31 mouse cellular contexts compared by ENCODE assay signal in the genomic region with DNA sequence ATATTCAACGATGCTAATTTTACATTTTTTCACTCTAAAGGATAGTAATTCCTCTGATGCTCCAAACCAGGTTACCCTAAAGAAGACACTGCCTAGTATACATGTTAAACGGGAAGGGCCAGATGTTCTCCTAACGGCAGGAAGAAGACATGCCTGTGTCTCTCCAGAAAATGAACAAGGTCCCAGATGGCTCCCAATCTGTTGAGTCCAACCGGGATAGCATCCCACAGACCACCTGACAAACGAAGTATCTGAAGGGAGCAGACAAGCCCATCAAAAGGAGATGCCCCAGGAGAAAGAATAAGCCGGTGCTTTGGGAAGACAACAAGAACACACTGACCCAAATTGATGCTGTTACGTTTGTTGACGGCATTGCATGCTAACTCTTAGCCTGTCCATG. TPM values are rescaled to one million over a fixed set of nuclear protein-coding genes. Genes with fewer than 3 reads are reported as not detected.
DNase-seq lines count a peak whose midpoint lies in the region; ATAC-seq and TF ChIP-seq lines count a peak whose summit lies in the region.
"Had no signal": no experiment of that assay in that cellular context is flagged by ENCODE, and none has a peak within 500 bp of the region (broad histone marks: within the 10 kb centered on the region; RNA-seq: fewer than 3 reads in every experiment).

No protein-coding gene starts in this region.

- no peaks in the 10 kb centered on the region for H3K4me1 ChIP-seq in hindbrain, postnatal 0 days (ENCODE audit: insufficient read depth, low read length)
- H3K4me1 ChIP-seq in hindbrain, embryonic 13.5 days (replicated peaks): peaks cover 9% of the 10 kb centered on the region
- H3K4me1 ChIP-seq: embryonic facial prominence, embryonic 13.5 days; heart, embryonic 13.5 days had no signal

- ATAC-seq in hindbrain, postnatal 0 days: no peak
- ATAC-seq in hindbrain, embryonic 13.5 days (ENCODE audit: low FRiP score): no peak
- ATAC-seq: forebrain, postnatal 0 days; Patski had no signal

- no peak overlapping the region for H3K9ac ChIP-seq in hindbrain, postnatal 0 days (replicated peaks; ENCODE audit: low read length)
- H3K9ac ChIP-seq in hindbrain, embryonic 13.5 days: no peak overlapping the region
- H3K9ac ChIP-seq: embryonic facial prominence, embryonic 13.5 days; forebrain, embryonic 12.5 days; forebrain, postnatal 0 days; heart, embryonic 13.5 days; hindbrain, embryonic 15.5 days had no signal

- H3K9me3 ChIP-seq in hindbrain, postnatal 0 days (ENCODE audit: low read length): no peaks in the 10 kb centered on the region
- no peaks in the 10 kb centered on the region for H3K9me3 ChIP-seq in hindbrain, embryonic 13.5 days
- H3K9me3 ChIP-seq: embryonic facial prominence, embryonic 10.5 days; embryonic facial prominence, embryonic 13.5 days; forebrain, embryonic 12.5 days; heart, embryonic 10.5 days; heart, embryonic 13.5 days; hindbrain, embryonic 15.5 days had no signal

- no peak overlapping the region for H3K27ac ChIP-seq in hindbrain, postnatal 0 days
- no peak overlapping the region for H3K27ac ChIP-seq in hindbrain, embryonic 13.5 days
- H3K27ac ChIP-seq in layer of hippocampus, adult 2 months: no peak overlapping the region
- H3K27ac ChIP-seq: embryonic facial prominence, embryonic 10.5 days; embryonic facial prominence, embryonic 13.5 days; forebrain, embryonic 12.5 days; heart, adult 2 months; heart, embryonic 10.5 days; heart, embryonic 13.5 days; hindbrain, embryonic 15.5 days had no signal

- no peak overlapping the region for H3K4me3 ChIP-seq in hindbrain, postnatal 0 days (ENCODE audit: low read length)
- no peak overlapping the region for H3K4me3 ChIP-seq in hindbrain, embryonic 13.5 days
- no peak overlapping the region for H3K4me3 ChIP-seq in layer of hippocampus, adult 2 months
- H3K4me3 ChIP-seq: embryonic facial prominence, embryonic 10.5 days; embryonic facial prominence, embryonic 13.5 days; erythroblast, embryonic 14.5 days; forebrain, embryonic 12.5 days; heart, adult 2 months; heart, embryonic 10.5 days; heart, embryonic 13.5 days; hindbrain, embryonic 15.5 days had no signal

- H3K27me3 ChIP-seq in hindbrain, postnatal 0 days (ENCODE audit: insufficient read depth, low read length): no peaks in the 10 kb centered on the region
- no peaks in the 10 kb centered on the region for H3K27me3 ChIP-seq in hindbrain, embryonic 13.5 days
- H3K27me3 ChIP-seq: embryonic facial prominence, embryonic 13.5 days; forebrain, embryonic 12.5 days; hindbrain, embryonic 15.5 days had no signal

- no peak overlapping the region for H3K4me2 ChIP-seq in hindbrain, postnatal 0 days (ENCODE audit: low read depth, low read length)
- no peak overlapping the region for H3K4me2 ChIP-seq in hindbrain, embryonic 13.5 days
- H3K4me2 ChIP-seq: embryonic facial prominence, embryonic 13.5 days; forebrain, embryonic 12.5 days; heart, embryonic 13.5 days; hindbrain, embryonic 15.5 days had no signal

- no peaks in the 10 kb centered on the region for H3K36me3 ChIP-seq in hindbrain, postnatal 0 days (ENCODE audit: insufficient read depth, low read length)
- H3K36me3 ChIP-seq in hindbrain, embryonic 13.5 days: no peaks in the 10 kb centered on the region
- H3K36me3 ChIP-seq: embryonic facial prominence, embryonic 10.5 days; embryonic facial prominence, embryonic 13.5 days; forebrain, embryonic 12.5 days; G1E; heart, embryonic 10.5 days; heart, embryonic 13.5 days; hindbrain, embryonic 15.5 days had no signal

- 61% methylated on average over 8 of the region's 8 CpGs for WGBS in hindbrain, postnatal 0 days
- 60% methylated on average over 8 of the region's 8 CpGs for WGBS in hindbrain, embryonic 13.5 days

- no peak for TF ChIP-seq CTCF in hindbrain, postnatal 0 days (IDR thresholded peaks at IDR 0.05; ENCODE audit: low read depth)
- no peak for TF ChIP-seq CTCF in layer of hippocampus, adult 2 months (conservative IDR thresholded peaks at IDR 0.05)

- peak; percentile 1 for DNase-seq in hindbrain, postnatal 0 days (ENCODE audit: low spot score)
- peak; percentile 47 to 62 for DNase-seq in right cerebral cortex, postnatal 10 days (ENCODE audit: low spot score in 2 of 2)
- DNase-seq in right cerebral cortex, adult 18-20 months: no peak
- peak; percentile 28 to 47 for DNase-seq in layer of hippocampus, adult 2 months (ENCODE audit: low spot score in 2 of 2)
- peak; percentile 45 for DNase-seq in layer of hippocampus, adult 9-11 months
- no peak for DNase-seq in gastrocnemius, postnatal 4 days (ENCODE audit: low spot score in 2 of 2)
- DNase-seq in lung, postnatal 4 days: no peak
- DNase-seq: adrenal gland, postnatal 10 days; adrenal gland, postnatal 36 days; B cell, adult 2 months; cerebellum, adult 11-12 months; cerebellum, postnatal 10 days; embryo, embryonic 11 days; gastrocnemius, postnatal 25 days; heart, adult 2 months; heart, postnatal 14 days; heart, postnatal 4 days had no signal

RNA-seq across cellular contexts. Expression of a gene that starts 2.8 kb away (rescaled TPM):
- 0.14 and 0.42 TPM in 2 replicates for total RNA-seq in hindbrain, postnatal 0 days (2014; rRNA removed)
- polyA plus RNA-seq in hindbrain, postnatal 0 days (2015; fragmentation: Nextera tagmentation; extraction: Ambion mirVana): 0.06 and 0.15 TPM in 2 replicates
- 0.04 TPM in 1 of 2 replicates, not detected in the other for polyA plus RNA-seq in hindbrain, embryonic 13.5 days (2015; fragmentation: Nextera tagmentation; extraction: Ambion mirVana)
- total RNA-seq in layer of hippocampus, adult 2 months (2021): under 1 TPM; 0.67 to 0.79 TPM
- under 1 TPM; 0.22 to 0.23 TPM for total RNA-seq in gastrocnemius, postnatal 4 days (2021)
- total RNA-seq: gastrocnemius, adult 8-10 months; gastrocnemius, postnatal 25 days; granulocyte monocyte progenitor cell, adult 5-6 weeks; heart, adult 2 months; heart, postnatal 14 days; heart, postnatal 4 days had no signal
- polyA plus RNA-seq: forebrain, embryonic 12.5 days; G1E; heart, adult 2 months; hindbrain, embryonic 11.5 days; hindbrain, embryonic 15.5 days; Patski had no signal

RNA-seq across cellular contexts. Expression of a gene that starts 50.0 kb away (rescaled TPM):
- total RNA-seq in hindbrain, postnatal 0 days (2014; rRNA removed): 2.4 and 2.8 TPM in 2 replicates
- polyA plus RNA-seq in hindbrain, postnatal 0 days (2015; fragmentation: Nextera tagmentation; extraction: Ambion mirVana): 0.69 and 0.83 TPM in 2 replicates
- polyA plus RNA-seq in hindbrain, embryonic 13.5 days (2015; fragmentation: Nextera tagmentation; extraction: Ambion mirVana): 0.13 and 0.22 TPM in 2 replicates
- 1 to 10 TPM; 2.3 to 3.4 TPM for total RNA-seq in layer of hippocampus, adult 2 months (2021)
- under 1 TPM in 1 of 2 experiments, not detected in 1; 0.05 TPM for total RNA-seq in gastrocnemius, postnatal 4 days (2021)
- total RNA-seq: gastrocnemius, adult 8-10 months; gastrocnemius, postnatal 25 days; granulocyte monocyte progenitor cell, adult 5-6 weeks had no signal
- polyA plus RNA-seq: erythroblast, embryonic 14.5 days; G1E; Patski had no signal

Comparison
In these comparisons a context has a peak if more than half of its experiments do, and no peak if none do; other contexts are left out.
1. DNase-seq: peak in hindbrain, postnatal 0 days (single experiment), right cerebral cortex, postnatal 10 days (2 of 2), layer of hippocampus, adult 2 months (2 of 2) and layer of hippocampus, adult 9-11 months (single experiment); none in right cerebral cortex, adult 18-20 months (single experiment), gastrocnemius, postnatal 4 days (0 of 2) and lung, postnatal 4 days (0 of 2).